Mouse (Mus musculus): ENCODE measurements at regions not wholly inside any gene's neighbourhood (a gene's known extent, or its start where the extent isn't known, plus 50 kb on each side); places are given as distances from the start of the nearest gene placed in this dataset.

GRCm38 (mm10) chr1:149556381-149556780 lies 404.7 kb downstream of the Pla2g4a start:
- peak; percentile 52 to 67 for DNase-seq
- intact Hi-C loops (cut with DNase I), result no loop called here

GRCm38 (mm10) chr1:149555355-149556007 lies 405.6 kb downstream of the Pla2g4a start:
- intact Hi-C loops (cut with DNase I), result no loop called here
- no peak for DNase-seq

- intact Hi-C loops (cut with DNase I), result no loop called here
- no peak for DNase-seq
Observed at GRCm38 (mm10) chr1:149546076-149546475, 415.0 kb downstream of the Pla2g4a start.

GRCm38 (mm10) chr1:149541386-149541785 lies 419.7 kb downstream of the Pla2g4a start:
- peak; percentile 5 to 16 for DNase-seq
- intact Hi-C loops (cut with DNase I), result no loop called here

- intact Hi-C loops (cut with DNase I), result no loop called here
- DNase-seq, result no peak
Observed at GRCm38 (mm10) chr1:149533651-149534050, 427.4 kb downstream of the Pla2g4a start.

All from heart, postnatal 10 days (tissue).